Mouse (Mus musculus): ENCODE measurements around the gene Ces1a. TPM values are rescaled to one million over a fixed set of nuclear protein-coding genes. Genes with fewer than 3 reads are reported as not detected.

The Ces1a gene
- total and polyA plus RNA-seq, 2 experiments from 2014 or later, result not detected

- Histone ChIP-seq H3K4me1 (ENCODE audit: insufficient read depth, low read length) (no peaks in the 10 kb centered on the region), H3K27ac (ENCODE audit: low read depth, low read length) (no peak overlapping the region), H3K27me3 (ENCODE audit: insufficient read depth, low read length) (no peaks in the 10 kb centered on the region), H3K4me3 (ENCODE audit: low read depth, low read length) (no peak overlapping the region), H3K9ac (replicated peaks; ENCODE audit: low read length, poor library complexity, severe bottlenecking) (no peak overlapping the region), H3K36me3 (ENCODE audit: insufficient read depth, low read length) (no peaks in the 10 kb centered on the region), H3K4me2 (ENCODE audit: low read depth, low read length, poor library complexity, severe bottlenecking) (no peak overlapping the region), H3K9me3 (ENCODE audit: low read length) (no peaks in the 10 kb centered on the region)
- whole genome bisulfite sequencing, result 91% methylated on average over 4 of the region's 4 CpGs
- DNase-seq (ENCODE audit: low spot score), result no peak
- no peak for TF ChIP-seq CTCF (IDR thresholded peaks at IDR 0.05)
- ATAC-seq (ENCODE audit: low FRiP score), result no peak
These were observed 27.3 kb upstream of the Ces1a start for GRCm38 (mm10) chr8:93075251-93075650.

DNA sequence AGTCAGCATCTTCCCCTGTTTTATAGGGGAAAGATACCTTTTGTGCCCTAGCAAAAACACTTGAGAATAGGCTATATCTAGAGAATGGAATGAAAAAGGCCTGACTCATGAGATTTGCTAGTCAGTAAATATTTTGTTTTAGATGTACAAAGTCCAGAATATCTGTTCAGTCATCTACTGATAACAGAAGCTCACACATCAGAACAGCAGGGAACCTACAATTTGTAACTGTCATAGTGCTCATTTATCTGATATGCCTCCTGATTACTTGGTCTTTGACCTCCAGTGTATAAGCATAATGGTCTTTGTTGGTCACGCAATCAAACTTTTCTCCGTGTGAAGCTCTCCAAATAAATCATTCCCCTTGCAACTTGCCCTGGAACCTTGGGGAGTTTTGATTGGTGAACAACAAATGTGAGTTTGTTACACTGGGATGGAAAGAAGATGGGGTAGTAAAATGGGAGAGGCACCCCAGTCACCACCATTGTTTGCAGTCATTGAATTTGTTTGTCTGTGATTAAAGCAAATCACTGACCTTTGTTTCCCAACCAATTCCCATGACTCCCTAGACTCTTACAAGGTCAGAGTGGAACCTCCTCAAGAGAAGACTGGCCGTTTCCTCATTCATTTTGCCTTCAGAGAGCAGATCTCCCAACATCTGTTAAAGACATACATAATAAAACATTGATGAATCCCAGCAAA lies 15.6 kb upstream of the Ces1a start:
- no peaks in the 10 kb centered on the region for H3K9me3 ChIP-seq (ENCODE audit: low read length)
- H3K4me1 ChIP-seq (ENCODE audit: insufficient read depth, low read length), result no peaks in the 10 kb centered on the region
- no peak overlapping the region for H3K27ac ChIP-seq (ENCODE audit: low read depth, low read length)
- H3K9ac ChIP-seq (replicated peaks; ENCODE audit: low read length, poor library complexity, severe bottlenecking), result no peak overlapping the region
- H3K4me3 ChIP-seq (ENCODE audit: low read depth, low read length), result no peak overlapping the region
- DNase-seq (ENCODE audit: low spot score) (no peak), ATAC-seq (ENCODE audit: low FRiP score) (no peak)
- H3K27me3 ChIP-seq (ENCODE audit: insufficient read depth, low read length), result no peaks in the 10 kb centered on the region
- no peak for TF ChIP-seq CTCF (IDR thresholded peaks at IDR 0.05)
- 75% methylated on average over 3 of the region's 3 CpGs for WGBS
- no peak overlapping the region for H3K4me2 ChIP-seq (ENCODE audit: low read depth, low read length, poor library complexity, severe bottlenecking)
- no peaks in the 10 kb centered on the region for H3K36me3 ChIP-seq (ENCODE audit: insufficient read depth, low read length)

DNA sequence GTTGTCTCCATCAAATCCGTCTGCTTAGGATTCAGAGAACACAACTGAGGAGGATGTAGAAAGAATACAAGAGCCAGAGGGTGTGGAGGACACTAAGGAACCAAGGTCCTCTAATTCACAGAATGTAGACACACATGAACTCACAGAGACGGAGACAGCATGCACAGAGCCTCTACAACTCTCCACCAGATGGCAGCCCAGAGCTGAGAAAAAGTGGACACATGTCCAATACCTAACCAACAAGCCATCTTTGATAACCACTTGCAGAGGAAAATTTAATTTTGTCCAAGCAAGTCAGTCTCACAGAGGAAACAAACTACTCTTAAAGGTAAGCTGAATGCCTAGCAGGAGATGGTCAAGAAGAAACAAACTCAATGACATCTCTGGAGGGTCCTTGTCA lies 11.2 kb upstream of the Ces1a start:
- Histone ChIP-seq H3K27ac (ENCODE audit: low read depth, low read length) (no peak overlapping the region), H3K36me3 (ENCODE audit: insufficient read depth, low read length) (no peaks in the 10 kb centered on the region), H3K4me1 (ENCODE audit: insufficient read depth, low read length) (no peaks in the 10 kb centered on the region), H3K4me2 (ENCODE audit: low read depth, low read length, poor library complexity, severe bottlenecking) (no peak overlapping the region), H3K4me3 (ENCODE audit: low read depth, low read length) (no peak overlapping the region), H3K9ac (replicated peaks; ENCODE audit: low read length, poor library complexity, severe bottlenecking) (no peak overlapping the region), H3K9me3 (ENCODE audit: low read length) (no peaks in the 10 kb centered on the region), H3K27me3 (ENCODE audit: insufficient read depth, low read length) (no peaks in the 10 kb centered on the region)
- WGBS, result 14% methylated on average over 2 of the region's 2 CpGs
- ATAC-seq (ENCODE audit: low FRiP score) (no peak), DNase-seq (ENCODE audit: low spot score) (peak; percentile 74)
- peak; percentile 83 for TF ChIP-seq CTCF (IDR thresholded peaks at IDR 0.05)

DNA sequence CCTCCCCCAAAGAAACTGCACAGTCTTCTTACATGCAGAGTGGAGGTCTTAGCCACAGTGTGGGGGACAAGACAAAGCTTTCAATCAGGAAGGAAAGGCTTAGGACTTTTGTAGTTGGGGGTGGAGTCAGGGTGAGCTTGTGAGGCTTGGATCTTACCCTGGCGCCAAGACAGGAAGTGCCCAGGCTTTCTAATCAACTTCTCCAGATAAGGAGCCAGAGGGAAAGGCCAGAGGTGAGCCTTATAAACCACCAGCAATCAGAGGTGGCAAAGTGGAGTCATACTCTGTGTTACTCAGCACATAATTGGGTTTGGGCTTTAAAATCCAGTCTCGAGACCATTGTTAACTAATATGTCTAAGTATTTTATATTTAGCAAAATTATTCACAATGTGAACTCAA lies 7.2 kb upstream of the Ces1a start:
- ATAC-seq (ENCODE audit: low FRiP score) (no peak), DNase-seq (ENCODE audit: low spot score) (no peak)
- Histone ChIP-seq H3K9me3 (ENCODE audit: low read length) (no peaks in the 10 kb centered on the region), H3K9ac (replicated peaks; ENCODE audit: low read length, poor library complexity, severe bottlenecking) (no peak overlapping the region), H3K4me1 (ENCODE audit: insufficient read depth, low read length) (no peaks in the 10 kb centered on the region), H3K36me3 (ENCODE audit: insufficient read depth, low read length) (no peaks in the 10 kb centered on the region), H3K27me3 (ENCODE audit: insufficient read depth, low read length) (no peaks in the 10 kb centered on the region), H3K27ac (ENCODE audit: low read depth, low read length) (no peak overlapping the region), H3K4me3 (ENCODE audit: low read depth, low read length) (no peak overlapping the region), H3K4me2 (ENCODE audit: low read depth, low read length, poor library complexity, severe bottlenecking) (no peak overlapping the region)
- TF ChIP-seq CTCF (IDR thresholded peaks at IDR 0.05), result no peak
- WGBS, result 57% methylated on average over 2 of the region's 2 CpGs

DNA sequence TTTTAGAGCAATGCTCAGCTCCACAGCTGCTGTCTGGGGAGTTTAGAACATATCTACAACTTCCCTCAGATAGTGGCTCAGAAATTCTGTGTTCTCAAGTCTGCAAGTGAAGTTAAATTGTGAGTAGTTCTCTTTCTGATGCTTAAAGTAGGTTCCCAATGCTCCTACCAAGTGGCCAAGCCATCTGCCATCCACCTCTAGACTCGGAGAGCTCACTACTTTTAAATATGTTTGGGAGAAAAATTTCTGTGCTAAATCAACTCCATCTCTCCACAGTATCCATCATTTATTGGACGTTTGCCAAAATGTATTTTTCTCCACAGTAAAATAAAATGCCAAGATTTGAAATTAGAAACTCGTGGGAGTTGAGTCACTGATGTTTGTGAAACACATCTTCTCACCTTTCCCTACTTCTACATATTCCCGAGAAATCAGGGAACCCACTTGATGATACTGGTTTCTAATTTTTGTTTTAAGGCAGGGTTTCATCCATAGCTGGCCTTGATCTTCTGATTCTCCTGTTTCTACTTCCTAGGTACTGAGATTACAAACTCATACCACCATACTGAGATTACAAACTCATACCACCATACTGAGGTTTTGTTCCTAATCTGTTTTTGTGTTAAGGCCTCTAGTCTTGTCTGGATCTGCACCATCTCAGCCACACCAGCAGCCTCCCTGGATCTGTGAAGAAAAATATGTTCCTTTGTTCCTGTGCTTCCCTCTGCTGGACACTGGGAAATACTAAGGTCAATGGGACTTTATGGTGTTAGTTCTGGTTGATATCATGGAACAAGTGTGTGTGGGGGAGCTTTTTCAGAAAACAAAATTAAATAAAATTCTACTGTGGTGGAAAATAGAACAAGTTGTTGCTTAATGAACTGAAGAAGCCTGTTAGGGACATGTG lies 771 bp upstream of the Ces1a start:
- Histone ChIP-seq H3K4me3 (ENCODE audit: low read depth, low read length) (no peak overlapping the region), H3K9me3 (ENCODE audit: low read length) (no peaks in the 10 kb centered on the region), H3K36me3 (ENCODE audit: insufficient read depth, low read length) (no peaks in the 10 kb centered on the region), H3K27me3 (ENCODE audit: insufficient read depth, low read length) (no peaks in the 10 kb centered on the region), H3K9ac (replicated peaks; ENCODE audit: low read length, poor library complexity, severe bottlenecking) (no peak overlapping the region), H3K4me1 (ENCODE audit: insufficient read depth, low read length) (no peaks in the 10 kb centered on the region), H3K4me2 (ENCODE audit: low read depth, low read length, poor library complexity, severe bottlenecking) (no peak overlapping the region), H3K27ac (ENCODE audit: low read depth, low read length) (no peak overlapping the region)
- 70% methylated on average over 4 of the region's 4 CpGs for WGBS
- no peak for DNase-seq (ENCODE audit: low spot score)
- peak; percentile 38 for TF ChIP-seq CTCF (IDR thresholded peaks at IDR 0.05)
- no peak for ATAC-seq (ENCODE audit: low FRiP score)

GRCm38 (mm10) chr8:93043083-93043482 lies 4.9 kb downstream of the Ces1a start:
- Histone ChIP-seq H3K9ac (replicated peaks; ENCODE audit: low read length, poor library complexity, severe bottlenecking) (no peak overlapping the region), H3K27ac (ENCODE audit: low read depth, low read length) (no peak overlapping the region), H3K4me1 (ENCODE audit: insufficient read depth, low read length) (no peaks in the 10 kb centered on the region), H3K4me3 (ENCODE audit: low read depth, low read length) (no peak overlapping the region), H3K9me3 (ENCODE audit: low read length) (no peaks in the 10 kb centered on the region), H3K4me2 (ENCODE audit: low read depth, low read length, poor library complexity, severe bottlenecking) (no peak overlapping the region), H3K27me3 (ENCODE audit: insufficient read depth, low read length) (no peaks in the 10 kb centered on the region), H3K36me3 (ENCODE audit: insufficient read depth, low read length) (no peaks in the 10 kb centered on the region)
- no peak for TF ChIP-seq CTCF (IDR thresholded peaks at IDR 0.05)
- DNase-seq (ENCODE audit: low spot score) (no peak), ATAC-seq (ENCODE audit: low FRiP score) (no peak)
- WGBS, result 14% methylated on average over 1 of the region's 1 CpGs
